Mouse (Mus musculus) monocyte, adult 5-6 weeks (primary cell): ENCODE data around the gene Mcm3ap. TPM values are rescaled to one million over a fixed set of nuclear protein-coding genes. Genes with fewer than 3 reads are reported as not detected.

Experiments used
- ATAC-seq: fragments of 153-309, 156-312 bp; replicated peaks from 2 replicates; pipeline ENCODE4 v1.8.0; 2017; ENCODE audit warnings: mild to moderate bottlenecking; ENCODE audit not compliant: low TSS enrichment, insufficient number of reproducible peaks, severe bottlenecking, poor library complexity, low FRiP score
- total RNA-seq: library from RNA; stranded (forward); fragments of 200-1000, 200-491, 200-594 nt; gene quantifications from 3 replicates; pipeline ENCODE4 v1.2.3, GENCODE M21; 2017

The Mcm3ap gene
- total RNA-seq, 1 experiment from 2014 or later, result 72.0 TPM

GRCm38 (mm10) chr10:76551556-76551955, 82.8 kb downstream of the Mcm3ap start:
- ATAC-seq, result no peak

- no peak for ATAC-seq
Observed at GRCm38 (mm10) chr10:76554061-76554460, 85.3 kb downstream of the Mcm3ap start.

DNA sequence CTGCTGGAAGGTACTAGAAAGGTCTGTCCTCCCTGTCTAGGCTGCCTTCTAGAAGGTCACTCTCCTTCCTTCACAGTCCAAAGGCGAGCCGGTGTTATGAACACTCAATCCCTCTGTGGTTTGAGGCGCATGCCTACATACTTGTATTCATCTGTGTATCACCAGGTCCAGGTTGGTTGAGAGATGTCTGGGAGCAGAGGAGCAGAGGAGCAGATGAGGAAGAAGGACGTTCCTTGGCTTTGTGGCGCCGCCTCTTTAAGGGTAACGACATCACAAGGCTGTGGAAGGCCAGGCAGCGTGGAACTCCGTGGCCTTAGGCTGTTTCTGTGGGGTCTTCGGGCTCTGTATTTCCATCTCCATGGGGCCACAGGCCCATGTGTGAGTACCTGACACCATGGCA, 93.2 kb downstream of the Mcm3ap start, which contains the start of gene Spatc1l:
Gene Spatc1l, plus strand, starts transcription at position 301 of the 400 bp plus-strand sequence.
- ATAC-seq, result no peak

Other genes with a start within 250 kb of the Mcm3ap start
- gene Prmt2, start 231.1 kb upstream of the Mcm3ap start, total RNA-seq, result 4.3 to 12.5 TPM (median 5.0 TPM) in 3 replicates
- gene S100b, start 215.1 kb upstream of the Mcm3ap start, total RNA-seq, result not detected in 3 replicates
- 5.5 to 8.2 TPM (median 6.8 TPM) in 3 replicates for gene Dip2a, start 123.6 kb upstream of the Mcm3ap start, total RNA-seq
- 23.2 to 90.2 TPM (median 54.9 TPM) in 3 replicates for gene AC141477.1, start 28.5 kb upstream of the Mcm3ap start, total RNA-seq
- 36.3 to 48.3 TPM (median 40.0 TPM) in 3 replicates for gene Pcnt, start 26.1 kb upstream of the Mcm3ap start, total RNA-seq
- not detected in 3 replicates for gene 2610028H24Rik, start 19.8 kb upstream of the Mcm3ap start, total RNA-seq
- 2.2 to 4.7 TPM (median 2.4 TPM) in 3 replicates for gene Ybey, start 187 bp downstream of the Mcm3ap start, total RNA-seq
- gene Lss, start 62.7 kb downstream of the Mcm3ap start, total RNA-seq, result 4.4 to 8.6 TPM (median 4.7 TPM) in 3 replicates
- gene Spatc1l, start 93.3 kb downstream of the Mcm3ap start, total RNA-seq, result 0.87 TPM in 1 of 3 replicates, not detected in the others
- gene Ftcd, start 106.7 kb downstream of the Mcm3ap start, total RNA-seq, result not detected in 3 replicates
- not detected in 3 replicates for gene Col6a2, start 154.7 kb downstream of the Mcm3ap start, total RNA-seq